ENCODE assay signal across 8 mouse cellular contexts in genomic region chr17:57095855-57096622, GRCm38 (mm10). TPM values are rescaled to one million over a fixed set of nuclear protein-coding genes. Genes with fewer than 3 reads are reported as not detected.
DNase-seq lines count a peak whose midpoint lies in the region; ATAC-seq and TF ChIP-seq lines count a peak whose summit lies in the region.

No protein-coding gene starts in this region.

- 19% methylated on average over 17 of the region's 19 CpGs for WGBS in spleen, adult 2 months
- 1% methylated on average over 18 of the region's 19 CpGs for WGBS in heart, embryonic 11.5 days (ENCODE audit: insufficient replicate concordance)
- WGBS in lung, postnatal 0 days: 2% methylated on average over 18 of the region's 19 CpGs

- TF ChIP-seq CTCF in spleen, adult 2 months (IDR thresholded peaks at IDR 0.05; ENCODE audit: extremely low read depth, insufficient read depth, insufficient read length, insufficient replicate concordance): no peak
- no peak for TF ChIP-seq CTCF in lung, postnatal 0 days (IDR thresholded peaks at IDR 0.05)

- no peaks in the 10 kb centered on the region for H3K36me3 ChIP-seq in spleen, adult 2 months (ENCODE audit: control insufficient read depth, insufficient read depth, low read length)
- no peaks in the 10 kb centered on the region for H3K36me3 ChIP-seq in heart, embryonic 11.5 days (ENCODE audit: control insufficient read depth, insufficient read depth, low read length)
- no peaks in the 10 kb centered on the region for H3K36me3 ChIP-seq in lung, postnatal 0 days (ENCODE audit: insufficient read depth, low read length)

- no peak for TF ChIP-seq POLR2A in spleen, adult 2 months (IDR thresholded peaks at IDR 0.05; ENCODE audit: low read depth, low read length)

- H3K9me3 ChIP-seq in heart, embryonic 11.5 days (replicated peaks; ENCODE audit: control insufficient read depth, low read length): no peaks in the 10 kb centered on the region
- no peaks in the 10 kb centered on the region for H3K9me3 ChIP-seq in lung, postnatal 0 days (ENCODE audit: low read length)

- H3K4me1 ChIP-seq in spleen, adult 2 months (ENCODE audit: control insufficient read depth, insufficient read depth, insufficient read length): 0 out of 2 replicates have a peak, but pooled peaks cover 4% of the 10 kb centered on the region
- H3K4me1 ChIP-seq in heart, embryonic 11.5 days (ENCODE audit: control insufficient read depth, insufficient read depth, low read length): no peaks in the 10 kb centered on the region
- no peaks in the 10 kb centered on the region for H3K4me1 ChIP-seq in lung, postnatal 0 days (ENCODE audit: insufficient read depth, low read depth, low read length)

- peak overlapping the region; percentile 42 for H3K4me2 ChIP-seq in heart, embryonic 11.5 days
- H3K4me2 ChIP-seq in lung, postnatal 0 days (replicated peaks; ENCODE audit: low read depth, low read length): peak overlapping the region; percentile 40

- peak; percentile 67 for ATAC-seq in heart, embryonic 11.5 days (replicated peaks; ENCODE audit: insufficient number of reproducible peaks, low FRiP score, low TSS enrichment)
- peak; percentile 94 for ATAC-seq in lung, postnatal 0 days

- no peak overlapping the region for H3K9ac ChIP-seq in heart, embryonic 11.5 days (ENCODE audit: low read depth, low read length)
- H3K9ac ChIP-seq in lung, postnatal 0 days (replicated peaks; ENCODE audit: low read depth): no peak overlapping the region

- no peak for TF ChIP-seq EP300 in lung, postnatal 0 days (IDR thresholded peaks at IDR 0.05)

- H3K4me3 ChIP-seq in spleen, adult 2 months (ENCODE audit: extremely low read depth, insufficient read depth, insufficient read length): peak overlapping the region; percentile 40
- no peak overlapping the region for H3K4me3 ChIP-seq in heart, embryonic 11.5 days (ENCODE audit: low read depth, low read length)
- H3K4me3 ChIP-seq in lung, postnatal 0 days (ENCODE audit: low read depth, low read length): no peak overlapping the region

- H3K27me3 ChIP-seq in spleen, adult 2 months (ENCODE audit: control insufficient read depth, insufficient read depth, low read length): no peaks in the 10 kb centered on the region
- H3K27me3 ChIP-seq in heart, embryonic 11.5 days (ENCODE audit: control insufficient read depth, insufficient read depth, low read length): no peaks in the 10 kb centered on the region
- H3K27me3 ChIP-seq in lung, postnatal 0 days (replicated peaks; ENCODE audit: insufficient read depth, low read length): no peaks in the 10 kb centered on the region

- H3K27ac ChIP-seq in spleen, adult 2 months (ENCODE audit: insufficient read depth, low read length): no peak overlapping the region
- H3K27ac ChIP-seq in heart, embryonic 11.5 days (ENCODE audit: low read depth, low read length): no peak overlapping the region
- no peak overlapping the region for H3K27ac ChIP-seq in lung, postnatal 0 days (ENCODE audit: low read length)

- no peak for DNase-seq in spleen, adult 2 months (ENCODE audit: low read depth in 1 of 2, low spot score in 2 of 2)
- DNase-seq in spleen, postnatal 4 days (ENCODE audit: low spot score in 2 of 2): no peak
- DNase-seq in embryo, embryonic 10.5 days (ENCODE audit: low spot score): peak; percentile 82
- DNase-seq in kidney, adult 9 months: peak; percentile 61
- DNase-seq in lung, postnatal 0 days (ENCODE audit: low spot score): peak; percentile 96
- peak; percentile 54 for DNase-seq in skeletal muscle tissue, adult 2 months (ENCODE audit: low read depth, low spot score)
- no peak for DNase-seq in right cerebral cortex, postnatal 14 days

RNA-seq across cellular contexts. Expression of gene Tubb4a, which starts 8.5 kb away (rescaled TPM):
- polyA plus RNA-seq in spleen, adult 2 months (2012; rRNA removed): 1.6 and 1.7 TPM in 2 replicates
- 12.2 and 15.6 TPM in 2 replicates for polyA plus RNA-seq in heart, embryonic 11.5 days (2014; fragmentation: Nextera tagmentation; extraction: Ambion mirVana)
- 7.1 and 7.5 TPM in 2 replicates for polyA plus RNA-seq in lung, postnatal 0 days (2015; fragmentation: Nextera tagmentation; extraction: Ambion mirVana)

RNA-seq across cellular contexts. Expression of gene Tnfsf9, which starts 9.1 kb away (rescaled TPM):
- polyA plus RNA-seq in spleen, adult 2 months (2012; rRNA removed): 2.7 and 3.4 TPM in 2 replicates
- 5.5 and 6.7 TPM in 2 replicates for polyA plus RNA-seq in heart, embryonic 11.5 days (2014; fragmentation: Nextera tagmentation; extraction: Ambion mirVana)
- polyA plus RNA-seq in lung, postnatal 0 days (2015; fragmentation: Nextera tagmentation; extraction: Ambion mirVana): 3.0 and 3.4 TPM in 2 replicates

RNA-seq across cellular contexts. Expression of gene Dennd1c, which starts 17.7 kb away (rescaled TPM):
- 94.1 and 116 TPM in 2 replicates for polyA plus RNA-seq in spleen, adult 2 months (2012; rRNA removed)
- polyA plus RNA-seq in heart, embryonic 11.5 days (2014; fragmentation: Nextera tagmentation; extraction: Ambion mirVana): 0.49 and 0.58 TPM in 2 replicates
- 5.7 and 6.0 TPM in 2 replicates for polyA plus RNA-seq in lung, postnatal 0 days (2015; fragmentation: Nextera tagmentation; extraction: Ambion mirVana)

RNA-seq across cellular contexts. Expression of gene Slc25a23, which starts 36.4 kb away (rescaled TPM):
- polyA plus RNA-seq in spleen, adult 2 months (2012; rRNA removed): 10.7 and 13.1 TPM in 2 replicates
- 11.6 and 13.3 TPM in 2 replicates for polyA plus RNA-seq in heart, embryonic 11.5 days (2014; fragmentation: Nextera tagmentation; extraction: Ambion mirVana)
- polyA plus RNA-seq in lung, postnatal 0 days (2015; fragmentation: Nextera tagmentation; extraction: Ambion mirVana): 5.8 and 5.9 TPM in 2 replicates

RNA-seq across cellular contexts. Expression of gene Crb3, which starts 37.1 kb away (rescaled TPM):
- 6.3 and 6.8 TPM in 2 replicates for polyA plus RNA-seq in spleen, adult 2 months (2012; rRNA removed)
- polyA plus RNA-seq in heart, embryonic 11.5 days (2014; fragmentation: Nextera tagmentation; extraction: Ambion mirVana): 0.31 and 0.72 TPM in 2 replicates
- polyA plus RNA-seq in lung, postnatal 0 days (2015; fragmentation: Nextera tagmentation; extraction: Ambion mirVana): 119 and 120 TPM in 2 replicates

Comparison
In these comparisons a context has a peak if more than half of its experiments do, and no peak if none do; other contexts are left out.
1. DNase-seq: peak in embryo, embryonic 10.5 days (single experiment), kidney, adult 9 months (single experiment), lung, postnatal 0 days (single experiment) and skeletal muscle tissue, adult 2 months (single experiment); none in spleen, adult 2 months (0 of 2), spleen, postnatal 4 days (0 of 2) and right cerebral cortex, postnatal 14 days (single experiment).
2. RNA of gene Dennd1c, which starts 17.7 kb away (polyA plus RNA-seq): 94.1 to 116 TPM in spleen, adult 2 months; 5.7 to 6.0 TPM in lung, postnatal 0 days and 0.49 to 0.58 TPM in heart, embryonic 11.5 days; every median in the first group is over 10 times any median in the second.